Mouse (Mus musculus) gastrocnemius, postnatal 10 days (tissue): Measurements from ENCODE around the gene Mafg. TPM values are rescaled to one million over a fixed set of nuclear protein-coding genes. Genes with fewer than 3 reads are reported as not detected.

Experiments
- DNase-seq: peaks from one replicate; pipeline ENCODE4 v3.0.0; 2021; ENCODE audit warnings: mixed read lengths
- total RNA-seq, 2 experiments: library from RNA; stranded (reverse); gene quantifications; 2 replicates each; pipeline ENCODE4 v1.2.3; 2021

Gene Mafg
- total RNA-seq, 2 experiments from 2014 or later: 27.6 to 39.6 TPM

DNA sequence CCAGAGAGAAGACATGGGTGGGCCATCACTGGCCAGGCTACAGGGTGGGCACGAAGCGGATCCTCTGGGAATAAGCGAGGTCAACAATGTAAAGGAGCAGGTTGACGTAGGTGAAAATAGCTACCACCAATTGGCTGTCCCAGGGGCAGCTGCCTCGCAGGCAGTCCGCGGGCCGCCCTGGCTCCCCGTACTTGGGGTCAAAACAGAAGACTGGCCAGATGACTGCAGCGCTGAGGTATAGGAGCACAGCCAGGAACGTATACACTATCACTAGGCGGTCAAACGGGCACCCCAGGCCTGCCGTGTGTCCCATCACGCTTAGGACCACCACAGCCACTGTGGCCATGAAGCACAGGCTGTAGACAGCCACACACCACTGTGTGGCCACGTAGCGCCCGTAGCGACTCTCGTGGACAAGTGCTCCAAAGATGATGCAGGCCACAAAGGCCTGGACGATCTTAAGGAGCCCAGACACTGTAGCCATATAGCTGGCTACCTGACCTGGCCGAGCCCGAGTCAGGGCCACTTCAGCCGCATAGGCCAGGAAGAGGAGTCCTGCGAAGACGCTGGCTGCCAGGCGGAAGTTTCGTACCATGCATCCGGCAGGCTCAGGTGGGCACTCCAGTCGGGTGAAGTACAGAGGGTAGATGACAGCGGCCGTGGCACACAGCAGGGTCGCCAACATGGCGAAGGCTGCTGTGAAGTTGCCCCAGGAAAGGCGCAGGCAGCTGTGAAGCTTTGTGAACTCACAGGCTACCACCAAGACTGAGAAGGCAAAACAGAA, 13.8 kb upstream of the Mafg start:
- DNase-seq: no peak

DNA sequence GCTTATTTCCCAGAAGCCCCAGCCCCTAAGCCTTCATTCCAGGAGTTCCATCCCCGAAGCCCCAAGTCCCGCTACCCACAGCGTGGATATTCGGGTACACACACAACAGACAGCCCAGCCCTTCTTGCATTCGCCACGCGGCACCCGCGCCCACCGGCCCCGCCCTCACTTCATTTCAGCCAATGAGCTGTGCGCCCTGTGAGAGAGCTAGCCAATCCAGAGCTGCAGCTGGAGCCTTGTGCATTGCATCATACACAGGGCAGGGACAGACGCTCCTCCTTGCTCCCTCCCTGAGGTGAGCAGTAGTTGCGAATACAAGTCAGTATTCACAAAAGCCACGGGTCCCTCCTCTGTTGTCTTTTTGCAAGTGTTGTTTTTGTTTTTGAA, 10.2 kb upstream of the Mafg start, which contains the start of gene Pycr1:
Gene Pycr1, minus strand, starts transcription at position 169 of the 387 bp plus-strand sequence.
- peak; percentile 93 for DNase-seq

- DNase-seq: no peak
Measured at GRCm38 (mm10) chr11:120642939-120643600, 9.7 kb upstream of the Mafg start.

- DNase-seq: no peak
Measured at GRCm38 (mm10) chr11:120641869-120642268, 8.5 kb upstream of the Mafg start.

- no peak for DNase-seq
Measured at GRCm38 (mm10) chr11:120641255-120641654, 7.9 kb upstream of the Mafg start.

GRCm38 (mm10) chr11:120634810-120635209, 1.4 kb upstream of the Mafg start:
- no peak for DNase-seq

DNA sequence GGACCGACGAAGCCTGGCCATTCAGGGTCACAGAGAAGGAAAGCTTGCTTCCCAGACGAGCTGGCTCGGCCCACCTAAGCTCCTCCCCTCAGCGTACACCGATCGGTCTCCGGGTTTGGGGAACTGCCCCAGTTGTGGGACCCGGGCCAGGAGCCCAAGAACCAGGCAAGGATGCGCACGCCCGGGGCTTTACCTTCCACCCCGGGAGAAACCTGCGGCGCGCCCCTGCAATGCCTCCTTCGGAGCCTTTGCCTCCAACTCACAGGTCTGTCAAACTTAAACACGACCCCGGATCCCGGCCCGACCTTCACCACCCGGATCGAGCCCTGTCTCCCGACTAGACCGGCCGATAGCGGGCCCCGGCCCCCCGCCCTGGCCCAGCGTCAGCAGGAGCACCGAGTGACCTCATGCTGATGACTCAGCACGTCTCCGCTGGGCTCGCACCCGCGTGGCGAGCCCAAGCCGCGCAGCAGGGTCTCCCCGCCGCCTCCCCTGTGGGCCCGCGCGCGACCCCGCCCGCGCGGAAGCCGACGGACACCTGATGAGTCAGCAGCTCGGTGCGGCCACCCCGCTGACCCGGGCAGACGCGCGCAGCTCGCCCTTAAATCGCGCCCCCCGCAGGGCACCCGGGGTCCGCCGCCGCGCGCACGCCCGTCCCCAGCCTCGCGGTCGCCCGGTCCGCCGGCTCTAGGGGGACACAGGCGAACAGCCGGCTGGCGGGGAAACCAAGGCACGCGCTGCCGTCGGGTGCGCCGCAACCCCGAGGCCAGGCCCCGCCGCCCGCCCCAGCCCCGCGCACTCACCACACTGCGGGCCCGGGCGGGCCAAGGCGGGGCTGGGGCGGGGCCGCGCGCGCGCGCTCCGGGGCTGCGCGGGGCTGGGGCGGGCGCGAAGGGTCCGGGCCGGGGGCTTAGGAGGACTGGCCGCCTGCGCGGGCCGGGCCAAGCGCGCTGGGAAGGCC, 561 bp downstream of the Mafg start:
- peak; percentile 76 for DNase-seq

GRCm38 (mm10) chr11:120631726-120632448, 1.5 kb downstream of the Mafg start:
- no peak for DNase-seq

- no peak for DNase-seq
Measured at GRCm38 (mm10) chr11:120630881-120631725, 2.3 kb downstream of the Mafg start.

- no peak for DNase-seq
Measured at GRCm38 (mm10) chr11:120630401-120630871, 3.0 kb downstream of the Mafg start.

- DNase-seq: peak; percentile 40
Measured at GRCm38 (mm10) chr11:120629911-120630310, 3.5 kb downstream of the Mafg start.

GRCm38 (mm10) chr11:120629341-120629730, 4.1 kb downstream of the Mafg start:
- DNase-seq: no peak

- DNase-seq: no peak
Measured at GRCm38 (mm10) chr11:120628601-120629340, 4.6 kb downstream of the Mafg start.

DNA sequence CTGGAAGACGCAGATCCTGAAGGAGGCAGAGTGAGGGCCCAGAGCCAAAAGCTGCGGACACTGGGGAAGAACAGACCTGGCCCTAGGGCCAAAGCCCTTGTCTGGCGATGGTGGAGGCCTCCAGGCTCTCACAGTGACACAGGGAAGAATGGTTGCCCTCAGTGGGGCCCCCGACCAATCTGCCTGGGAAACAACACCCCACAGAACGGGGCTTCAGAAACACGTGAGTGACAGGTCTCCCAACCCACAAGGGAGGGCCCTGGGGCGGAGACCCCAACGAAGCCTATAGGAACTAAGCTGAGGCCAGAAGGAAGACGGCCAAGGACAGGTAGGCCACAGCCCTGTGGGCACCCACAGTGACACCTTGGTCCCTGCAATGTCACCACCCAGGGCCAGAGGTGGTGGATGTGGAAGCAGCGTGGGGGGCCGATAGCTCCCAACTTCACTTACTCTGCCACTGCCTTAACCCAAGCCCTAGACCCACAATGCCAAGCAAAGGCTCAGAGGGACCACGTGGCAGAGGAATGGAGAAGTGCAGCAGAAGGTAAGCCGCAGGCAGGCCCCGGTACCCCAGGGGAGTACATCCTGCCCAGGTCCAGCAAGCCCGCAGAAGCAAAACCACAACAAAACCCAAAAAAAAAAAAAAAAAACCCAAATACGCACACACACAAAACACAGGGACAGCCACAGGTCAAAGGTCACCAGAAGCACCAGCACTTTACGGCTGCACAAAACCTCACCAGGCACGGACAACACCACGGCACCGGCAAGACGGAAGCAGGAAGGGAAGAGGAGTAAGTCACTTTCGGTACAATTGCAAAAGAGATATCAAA, 5.7 kb downstream of the Mafg start:
- no peak for DNase-seq

- DNase-seq: no peak
Measured at GRCm38 (mm10) chr11:120626785-120627467, 6.5 kb downstream of the Mafg start.

DNA sequence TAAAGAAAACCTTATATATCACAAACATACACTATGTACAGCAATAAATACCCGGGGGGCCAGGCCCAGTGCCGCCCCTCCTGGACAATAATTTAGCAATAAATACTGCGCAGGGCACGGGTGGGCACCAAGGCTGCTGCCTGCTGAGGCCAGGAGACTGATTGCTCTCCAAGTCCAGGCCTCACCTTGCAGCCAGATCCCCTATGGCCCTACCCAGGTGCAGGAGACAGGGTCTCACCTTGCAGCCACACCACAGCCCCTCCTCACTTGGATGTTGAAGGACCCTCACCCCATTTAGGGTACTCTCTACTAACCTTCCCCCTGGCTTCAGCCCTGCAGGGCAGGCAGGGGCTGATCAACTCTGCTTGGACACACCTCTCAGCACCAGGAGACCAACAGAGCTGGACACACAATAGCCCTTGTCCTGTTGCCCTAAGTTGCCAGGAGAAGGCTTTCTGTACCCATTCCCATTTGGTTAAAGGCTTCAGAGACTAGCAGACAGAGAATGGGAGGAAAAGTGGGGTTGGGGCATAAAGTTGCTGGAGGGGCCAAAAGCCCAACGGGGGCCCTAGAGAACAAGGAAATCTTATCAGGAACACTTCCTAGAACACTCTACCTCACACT, 8.1 kb downstream of the Mafg start, which contains the start of gene Sirt7:
Gene Sirt7, minus strand, starts transcription at position 89 of the 624 bp plus-strand sequence.
- DNase-seq: no peak

DNA sequence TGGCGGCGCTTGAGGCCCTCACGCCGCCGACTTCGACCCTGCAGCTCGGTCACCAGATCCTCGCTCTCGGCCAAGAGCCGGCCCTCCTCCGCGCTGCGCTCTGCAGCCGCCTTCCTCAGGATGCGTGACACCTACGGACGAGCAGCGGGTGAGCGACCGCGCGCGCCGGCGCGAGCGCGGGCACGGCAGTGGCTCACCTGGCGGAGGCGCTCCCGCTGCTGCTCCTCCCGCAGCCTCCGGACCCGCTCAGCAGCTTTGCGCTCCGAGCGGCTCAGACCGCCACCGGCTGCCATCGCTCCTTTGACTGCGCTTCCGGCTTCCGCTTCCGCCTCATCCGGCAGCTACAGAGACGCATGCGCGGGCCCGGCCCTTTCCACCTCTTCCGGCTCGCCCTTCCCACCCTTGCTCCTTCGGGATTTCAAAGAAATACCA, 8.7 kb downstream of the Mafg start:
- peak; percentile 87 for DNase-seq
